Mouse (Mus musculus) ovary, postnatal 36 days (tissue): ENCODE results near the gene Stx8.

Experiments used
- DNase-seq: peaks from one replicate; pipeline ENCODE4 v3.0.0; 2022; ENCODE audit warnings: low spot score, mixed read lengths

Gene Stx8

DNA sequence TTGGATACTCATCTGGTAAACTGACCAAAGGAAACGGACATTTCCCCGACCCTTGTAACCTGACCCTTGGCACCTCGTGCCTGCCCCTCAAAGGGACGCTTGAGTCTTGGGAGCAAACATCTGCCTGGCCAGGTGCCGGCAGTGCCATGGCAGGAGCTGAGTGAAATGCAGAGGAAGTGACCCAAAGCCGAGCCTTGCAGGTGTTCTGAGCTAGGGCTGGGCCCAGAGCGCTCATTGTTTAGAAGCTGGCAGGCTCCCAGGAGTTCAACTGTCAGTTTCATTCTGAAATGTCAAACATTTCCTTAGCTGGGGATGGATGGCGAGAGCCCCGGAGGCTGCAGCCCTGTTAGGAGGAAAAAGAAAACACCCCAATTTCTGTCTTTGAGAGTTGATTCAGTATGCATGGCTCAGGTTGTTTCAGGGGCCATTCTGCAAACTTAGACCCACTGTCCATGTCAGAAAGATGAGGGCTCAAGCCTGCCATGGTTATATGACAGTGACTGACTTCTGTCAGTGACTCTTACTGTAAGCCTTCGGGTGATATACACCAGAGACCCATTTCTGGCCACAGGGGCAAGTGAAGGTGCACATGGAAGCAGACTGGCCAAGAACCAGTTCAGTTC, 233.9 kb downstream of the Stx8 start:
- no peak for DNase-seq

GRCm38 (mm10) chr11:68200500-68200899, 234.5 kb downstream of the Stx8 start:
- DNase-seq: no peak

DNA sequence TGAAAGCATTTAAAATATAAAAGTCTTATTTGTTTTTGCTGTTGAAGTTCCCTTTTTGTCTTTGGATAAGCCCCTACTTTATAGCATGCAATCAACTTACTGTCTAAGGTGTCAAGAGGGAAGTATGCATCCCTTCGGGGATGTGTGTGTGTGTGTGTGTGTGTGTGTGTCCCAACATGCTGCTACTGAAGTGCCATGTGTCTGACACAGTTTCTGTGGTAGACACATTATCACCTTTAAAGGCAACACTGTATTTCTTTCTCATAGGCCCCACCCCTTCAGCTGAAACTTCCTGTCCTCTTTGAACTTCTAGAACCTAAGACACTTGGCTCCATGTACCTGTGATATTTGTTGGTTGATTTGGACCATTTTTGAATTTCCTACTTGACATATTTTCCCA, 235.1 kb downstream of the Stx8 start:
- DNase-seq: no peak

DNA sequence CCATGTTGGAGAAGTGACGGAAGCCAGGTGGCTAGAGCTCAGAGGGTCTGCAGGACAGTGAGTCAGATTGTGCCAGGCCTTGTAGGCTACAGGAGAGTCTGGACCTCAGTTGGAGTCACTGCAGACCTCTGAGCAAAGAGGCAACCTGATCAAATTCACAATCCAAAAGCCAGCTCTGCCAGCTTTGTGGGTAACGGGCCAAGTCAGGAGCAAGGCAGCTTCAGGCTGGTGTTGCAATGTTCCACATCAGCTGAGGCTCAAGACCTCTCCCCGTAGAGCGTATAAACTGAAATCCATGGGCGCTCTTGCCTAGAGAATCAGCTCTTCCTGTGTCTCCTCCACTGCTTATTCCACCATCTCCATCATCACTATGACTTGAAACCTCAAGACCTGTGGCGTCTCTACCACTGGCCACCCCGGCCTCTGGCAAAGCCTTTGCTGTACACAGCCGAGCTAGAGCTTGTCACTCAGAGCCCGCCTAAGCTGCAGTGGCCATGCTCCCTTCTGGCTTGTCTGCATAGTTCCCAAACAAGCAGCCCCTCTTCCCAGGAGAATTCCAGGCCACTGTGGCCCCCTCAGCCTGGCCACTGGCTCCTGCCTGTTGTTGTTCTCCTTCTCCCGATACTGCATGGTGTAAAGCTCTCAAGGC, 235.9 kb downstream of the Stx8 start:
- DNase-seq: no peak

- no peak for DNase-seq
Measured at GRCm38 (mm10) chr11:68202561-68202960, 236.6 kb downstream of the Stx8 start.

GRCm38 (mm10) chr11:68203658-68204315, 237.8 kb downstream of the Stx8 start:
- DNase-seq: no peak

DNA sequence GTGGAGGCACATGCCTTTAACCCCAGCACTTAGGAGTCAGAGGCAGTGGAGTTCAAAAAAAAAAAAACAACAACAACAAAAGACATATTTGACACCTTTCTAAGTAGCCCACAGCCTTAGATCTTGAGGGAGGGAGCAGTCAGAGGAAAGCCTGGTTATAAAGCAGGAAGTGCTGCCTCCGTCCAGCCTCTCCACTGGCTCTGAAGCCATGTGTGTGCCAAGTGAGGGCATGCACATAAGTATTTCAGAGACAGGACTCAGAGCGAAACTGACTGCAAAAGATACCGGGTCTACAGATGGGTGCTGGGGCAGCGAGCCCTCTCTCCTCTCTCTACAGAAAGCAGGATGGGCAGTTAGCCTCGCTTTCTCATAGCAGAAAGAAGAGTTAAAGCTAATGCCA, 238.4 kb downstream of the Stx8 start:
- DNase-seq: no peak

- DNase-seq: no peak
Measured at GRCm38 (mm10) chr11:68205572-68206229, 239.7 kb downstream of the Stx8 start.

DNA sequence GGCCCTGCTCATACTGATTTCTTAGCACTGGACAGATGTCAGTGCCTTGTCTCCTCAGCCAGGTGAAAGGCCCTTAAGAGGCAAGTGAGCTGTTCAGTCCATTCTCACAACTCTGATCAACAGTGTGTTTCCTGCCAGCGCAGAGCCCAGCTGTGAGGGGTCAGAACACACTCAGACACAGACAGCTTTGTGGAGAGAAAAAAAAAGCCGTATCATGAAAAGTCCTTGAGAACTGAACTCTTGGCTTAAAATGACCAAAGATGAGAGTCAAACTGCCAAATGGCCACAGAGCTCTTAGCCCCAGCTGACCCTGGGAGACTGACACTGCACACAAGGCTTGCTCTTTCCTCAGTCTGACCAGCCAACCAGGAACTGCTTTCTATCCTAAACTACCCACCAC, 242.0 kb downstream of the Stx8 start:
- no peak for DNase-seq

GRCm38 (mm10) chr11:68208582-68208981, 242.6 kb downstream of the Stx8 start:
- no peak for DNase-seq

- DNase-seq: no peak
Measured at GRCm38 (mm10) chr11:68209506-68209905, 243.5 kb downstream of the Stx8 start.

DNA sequence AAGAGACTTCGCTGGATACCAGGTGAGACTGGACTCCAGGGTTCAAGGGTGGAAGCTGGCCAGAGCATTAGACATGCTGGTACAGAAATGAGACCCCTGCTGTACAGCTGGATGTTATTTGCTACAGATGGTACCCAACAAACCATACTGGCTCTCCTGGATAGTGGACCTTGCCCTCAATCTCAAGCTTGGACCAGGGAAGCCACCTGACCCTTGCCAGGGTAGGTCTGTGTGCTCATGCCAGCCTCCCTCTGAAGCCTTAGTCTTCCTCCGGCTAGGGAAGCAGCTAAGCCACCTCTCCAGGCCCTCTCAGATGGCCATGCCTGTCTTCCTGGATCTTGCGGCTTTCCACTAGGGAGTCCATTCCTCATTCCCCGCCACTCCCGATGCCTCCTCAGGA, 244.7 kb downstream of the Stx8 start:
- no peak for DNase-seq

DNA sequence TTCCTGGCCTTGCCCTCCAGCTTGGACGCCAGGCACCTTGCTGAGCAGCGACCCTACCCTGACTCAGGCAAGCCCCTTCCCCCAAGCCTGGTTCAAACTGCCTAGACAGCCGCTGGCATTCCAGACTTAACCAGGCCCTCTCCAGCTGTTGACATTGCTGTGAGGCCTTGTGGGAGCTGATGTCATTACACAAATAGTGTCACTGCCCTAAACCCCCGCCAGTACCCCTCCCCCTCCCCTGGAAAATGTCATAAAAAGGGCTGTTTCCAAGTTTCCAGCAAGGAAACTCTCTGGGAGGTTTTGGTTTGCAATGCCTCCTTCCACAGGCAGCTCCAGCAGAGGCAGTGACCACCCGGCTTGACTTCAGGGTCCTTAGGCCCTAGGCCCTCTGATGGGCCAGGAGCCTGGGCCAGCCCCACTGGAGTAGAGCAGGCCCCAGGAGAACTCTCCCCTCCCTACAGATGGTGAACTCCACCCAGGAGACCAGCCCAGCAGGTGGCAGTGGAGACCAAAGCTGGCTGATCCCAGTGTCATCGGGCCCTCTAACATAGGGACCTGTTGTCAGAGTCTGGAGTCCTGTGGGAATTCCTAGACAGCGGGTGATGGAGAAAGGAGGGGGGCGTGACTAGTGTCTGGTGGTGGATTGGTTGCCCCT, 246.1 kb downstream of the Stx8 start:
- peak; percentile 48 for DNase-seq

DNA sequence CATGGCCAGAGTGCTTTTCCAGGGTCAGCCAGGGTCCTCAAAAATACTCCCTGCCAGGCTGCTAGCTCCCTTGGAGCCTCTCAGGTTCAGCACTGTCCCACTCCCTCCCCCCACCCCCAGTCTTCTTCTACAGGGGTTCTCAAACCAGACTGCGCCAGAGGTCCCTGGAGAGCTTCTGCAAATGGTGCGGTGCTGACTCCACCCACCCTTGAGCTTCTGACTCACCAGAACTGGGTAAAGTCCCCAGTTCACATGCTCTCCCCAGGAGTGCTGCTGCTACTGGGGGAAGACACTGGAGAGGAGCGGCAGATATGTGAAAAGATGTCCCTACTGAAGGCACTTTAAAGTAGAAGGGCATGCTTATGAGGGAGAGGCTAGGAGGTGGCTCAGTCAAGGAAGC, 247.9 kb downstream of the Stx8 start:
- DNase-seq: no peak

GRCm38 (mm10) chr11:68214496-68215205, 248.7 kb downstream of the Stx8 start:
- DNase-seq: no peak

GRCm38 (mm10) chr11:68215206-68215912, 249.4 kb downstream of the Stx8 start:
- DNase-seq: no peak

DNA sequence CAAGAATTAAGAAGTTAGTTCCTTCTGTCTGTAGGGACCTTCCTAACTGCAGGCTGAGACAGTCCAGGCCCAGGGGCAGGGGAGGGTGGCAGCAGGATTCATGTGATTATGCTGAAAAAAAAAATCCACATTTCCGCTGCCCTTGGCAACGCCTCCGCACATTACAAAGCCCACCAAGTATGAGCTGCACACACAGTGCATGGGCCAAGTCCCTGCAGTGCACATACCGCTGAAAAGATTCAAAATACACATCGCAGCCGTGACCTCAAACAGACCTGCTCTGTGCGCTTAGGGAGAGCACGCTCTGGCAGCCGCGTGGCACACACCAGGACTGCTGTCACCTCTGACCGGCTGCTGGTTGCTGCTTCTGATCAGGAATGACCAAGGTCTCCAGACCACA, 250.0 kb downstream of the Stx8 start:
- no peak for DNase-seq

DNA sequence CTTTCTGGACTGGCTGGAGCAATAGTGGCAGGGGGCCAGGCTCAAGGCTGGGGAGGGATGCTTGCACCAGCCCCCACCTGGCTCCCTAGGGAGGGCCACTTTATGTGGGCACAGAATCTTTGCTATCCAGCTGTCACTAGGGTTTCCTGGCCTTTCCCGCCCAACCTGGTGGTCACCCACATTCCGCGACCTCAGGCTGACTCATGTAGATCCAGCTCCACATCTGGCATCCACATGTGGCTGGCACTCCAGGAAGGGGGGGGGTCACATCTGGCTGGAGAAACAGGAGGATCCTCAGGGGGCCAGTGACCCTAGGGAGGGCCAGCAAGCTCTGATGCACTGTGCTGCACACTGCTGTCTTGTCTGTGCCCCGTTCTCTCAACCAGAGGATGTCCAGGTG, 254.7 kb downstream of the Stx8 start:
- DNase-seq: no peak

GRCm38 (mm10) chr11:68222209-68222608, 256.2 kb downstream of the Stx8 start:
- DNase-seq: no peak

- no peak for DNase-seq
Measured at GRCm38 (mm10) chr11:68223143-68223542, 257.1 kb downstream of the Stx8 start.

GRCm38 (mm10) chr11:68226654-68227057, 260.7 kb downstream of the Stx8 start:
- no peak for DNase-seq
